Mouse (Mus musculus): ENCODE results near the gene Lrmda. TPM values are rescaled to one million over a fixed set of nuclear protein-coding genes. Genes with fewer than 3 reads are reported as not detected.

Gene Lrmda
- total and polyA plus RNA-seq, 3 experiments: 5.1 to 5.9 TPM; not detected in 1

DNA sequence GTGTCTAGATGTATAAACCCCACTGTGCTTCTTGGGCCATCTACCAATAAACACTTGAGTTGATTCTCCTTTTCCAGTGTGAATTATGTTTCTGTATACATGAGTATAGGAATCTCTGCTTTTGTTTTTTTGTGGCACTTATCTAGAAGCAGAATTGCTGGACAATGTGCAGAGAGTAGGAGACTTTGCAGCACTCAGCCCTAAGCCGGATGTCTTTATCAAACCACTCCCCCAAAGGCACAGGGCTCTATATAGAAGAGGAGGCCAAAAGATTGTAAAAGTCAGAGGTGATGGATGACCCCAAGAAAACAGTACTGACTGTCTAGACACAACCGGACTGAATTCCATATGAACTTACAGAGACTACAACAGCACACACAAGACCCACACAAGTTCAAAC, 182.2 kb downstream of the Lrmda start:
- H3K27me3 ChIP-seq (ENCODE audit: control insufficient read depth in 1 of 2, insufficient read depth in 2 of 2, low read length in 2 of 2): no peaks in the 10 kb centered on the region
- H3K27ac ChIP-seq (ENCODE audit: control insufficient read depth, low read depth, low read length): no peak overlapping the region
- no peak overlapping the region for H3K9ac ChIP-seq (ENCODE audit: control insufficient read depth, low read depth, low read length, poor library complexity, severe bottlenecking)
- H3K4me1 ChIP-seq (ENCODE audit: control insufficient read depth in 1 of 2, insufficient read depth in 2 of 2, low read length in 2 of 2): no peaks in the 10 kb centered on the region; a peak in 1 of 4 replicates
- H3K79me2 ChIP-seq (ENCODE audit: control insufficient read depth, insufficient read depth, low read length, poor library complexity): no peaks in the 10 kb centered on the region
- DNase-seq (ENCODE audit: low read depth, low spot score): no peak
- H3K9me3 ChIP-seq (replicated peaks; ENCODE audit: insufficient read depth, low read length): no peaks in the 10 kb centered on the region
- no peaks in the 10 kb centered on the region for H3K36me3 ChIP-seq (ENCODE audit: control insufficient read depth in 1 of 2, insufficient read depth in 2 of 2, low read length in 2 of 2)
- no peak overlapping the region for H3K4me3 ChIP-seq (ENCODE audit: control insufficient read depth in 1 of 2, insufficient read depth in 1 of 2, low read depth in 2 of 2, low read length in 2 of 2)
- TF ChIP-seq ZMIZ1 (IDR thresholded peaks at IDR 0.05; ENCODE audit: low read depth, low read length): no peak
- TF ChIP-seq E2F4 (IDR thresholded peaks at IDR 0.05; ENCODE audit: borderline replicate concordance, low read depth, low read length): no peak
- TF ChIP-seq NELFE (IDR thresholded peaks at IDR 0.05; ENCODE audit: low read depth, low read length): no peak
- TF ChIP-seq ZKSCAN1 (IDR thresholded peaks at IDR 0.05; ENCODE audit: low read depth, low read length): no peak
- TF ChIP-seq EP300 (IDR thresholded peaks at IDR 0.05; ENCODE audit: low read depth in 1 of 2, low read length in 2 of 2): no peak
- no peak for TF ChIP-seq ELF1 (IDR thresholded peaks at IDR 0.05; ENCODE audit: low read depth, low read length)

DNA sequence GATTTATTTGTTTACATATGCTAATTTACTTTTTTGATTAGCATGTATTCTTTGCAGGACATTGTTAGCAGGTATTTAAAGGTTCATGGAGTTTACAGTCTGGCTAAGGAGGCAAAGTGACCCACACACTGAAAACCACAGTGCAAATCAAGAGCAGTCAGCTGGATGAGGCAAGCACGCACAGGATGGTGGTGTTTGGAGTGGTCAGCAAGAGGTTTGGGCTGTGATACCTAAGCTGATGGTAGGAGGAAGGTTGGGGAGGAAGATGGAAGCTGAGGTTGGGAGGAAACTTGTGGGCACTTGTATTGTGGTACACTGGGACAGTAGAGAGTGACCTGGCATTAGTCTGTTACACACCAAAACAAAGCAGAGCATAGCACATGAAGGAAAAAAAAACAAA, 191.1 kb downstream of the Lrmda start:
- TF ChIP-seq CHD2 (IDR thresholded peaks at IDR 0.05; ENCODE audit: low read length): no peak
- Histone ChIP-seq H3K4me1 (ENCODE audit: control insufficient read depth in 1 of 2, insufficient read depth in 2 of 2, low read length in 2 of 2) (peaks cover 4 to 5% of the 10 kb centered on the region in 2 experiments; a peak in 3 of 4 replicates), H3K27ac (ENCODE audit: control insufficient read depth, low read depth, low read length) (no peak overlapping the region), H3K9me3 (replicated peaks; ENCODE audit: insufficient read depth, low read length) (no peaks in the 10 kb centered on the region), H3K36me3 (ENCODE audit: control insufficient read depth in 1 of 2, insufficient read depth in 2 of 2, low read length in 2 of 2) (no peaks in the 10 kb centered on the region; a peak in 1 of 4 replicates), H3K9ac (ENCODE audit: control insufficient read depth, low read depth, low read length, poor library complexity, severe bottlenecking) (no peak overlapping the region), H3K79me2 (ENCODE audit: control insufficient read depth, insufficient read depth, low read length, poor library complexity) (no peaks in the 10 kb centered on the region), H3K27me3 (ENCODE audit: control insufficient read depth in 1 of 2, insufficient read depth in 2 of 2, low read length in 2 of 2) (no peaks in the 10 kb centered on the region), H3K4me3 (ENCODE audit: control insufficient read depth in 1 of 2, insufficient read depth in 1 of 2, low read depth in 2 of 2, low read length in 2 of 2) (no peak overlapping the region)
- no peak for DNase-seq (ENCODE audit: low read depth, low spot score)

DNA sequence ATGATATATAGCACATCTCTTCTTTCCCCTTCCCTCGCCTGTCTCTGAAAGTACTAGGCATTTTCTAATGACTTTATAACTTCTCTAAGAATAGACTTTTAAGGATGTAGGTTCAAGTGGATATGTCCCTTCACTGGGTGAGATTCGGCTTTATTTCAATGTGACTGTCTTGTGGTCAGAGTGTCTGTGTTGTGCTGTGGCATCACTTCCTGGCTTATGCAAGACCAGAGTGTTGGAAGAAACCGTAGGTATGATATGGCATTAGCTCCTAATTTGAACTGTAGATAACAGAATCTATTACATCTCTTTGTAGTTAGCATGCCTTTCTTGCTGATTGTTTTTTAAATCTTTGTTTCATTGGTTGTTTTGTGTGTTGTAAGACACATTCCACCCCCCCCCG, 198.7 kb downstream of the Lrmda start:
- Histone ChIP-seq H3K4me3 (ENCODE audit: control insufficient read depth in 1 of 2, insufficient read depth in 1 of 2, low read depth in 2 of 2, low read length in 2 of 2) (no peak overlapping the region), H3K9ac (ENCODE audit: control insufficient read depth, low read depth, low read length, poor library complexity, severe bottlenecking) (peak overlapping the region; percentile 41; the same call in 1 of the 2 replicates), H3K79me2 (ENCODE audit: control insufficient read depth, insufficient read depth, low read length, poor library complexity) (no peaks in the 10 kb centered on the region), H3K9me3 (replicated peaks; ENCODE audit: insufficient read depth, low read length) (no peaks in the 10 kb centered on the region), H3K36me3 (ENCODE audit: control insufficient read depth in 1 of 2, insufficient read depth in 2 of 2, low read length in 2 of 2) (peaks cover 0 to 16% of the 10 kb centered on the region in 2 experiments; a peak in 2 of 4 replicates), H3K27me3 (ENCODE audit: control insufficient read depth in 1 of 2, insufficient read depth in 2 of 2, low read length in 2 of 2) (no peaks in the 10 kb centered on the region), H3K27ac (ENCODE audit: control insufficient read depth, low read depth, low read length) (peak overlapping the region; percentile 88), H3K4me1 (ENCODE audit: control insufficient read depth in 1 of 2, insufficient read depth in 2 of 2, low read length in 2 of 2) (peaks cover 16 to 18% of the 10 kb centered on the region in 2 experiments)
- TF ChIP-seq TCF12 (IDR thresholded peaks at IDR 0.05; ENCODE audit: low read depth, low read length) (peak; percentile 27; the same call in 1 of the 2 replicates), MXI1 (IDR thresholded peaks at IDR 0.05; ENCODE audit: low read depth, low read length) (no peak), ZC3H11A (IDR thresholded peaks at IDR 0.05; ENCODE audit: low read depth, low read length) (no peak), EP300 (IDR thresholded peaks at IDR 0.05; ENCODE audit: low read depth in 1 of 2, low read length in 2 of 2) (peak in 1 of 2 experiments; percentile 72; a peak in 1 of 4 replicates), MYB (IDR thresholded peaks at IDR 0.05; ENCODE audit: low read depth, low read length) (no peak), POLR2AphosphoS5 (IDR thresholded peaks at IDR 0.05; ENCODE audit: borderline replicate concordance, low read depth, low read length) (no peak), CTCF (IDR thresholded peaks at IDR 0.05 in 2 of 3, conservative IDR thresholded peaks at IDR 0.05 in 1 of 3; ENCODE audit: control insufficient read depth in 1 of 3, insufficient read depth in 1 of 3, low read depth in 2 of 3, low read length in 3 of 3, poor library complexity in 1 of 3, severe bottlenecking in 1 of 3) (no peak), ETS1 (IDR thresholded peaks at IDR 0.05; ENCODE audit: low read depth, low read length) (peak; percentile 64), TBP (IDR thresholded peaks at IDR 0.05; ENCODE audit: low read depth, low read length) (no peak), MAFK (IDR thresholded peaks at IDR 0.05; ENCODE audit: borderline replicate concordance, low read depth, low read length) (no peak), GATA1 (IDR thresholded peaks at IDR 0.05; ENCODE audit: low read depth, low read length) (0 out of 2 replicates have a peak, but pooled peaks have one; percentile 22), NRF1 (IDR thresholded peaks at IDR 0.05; ENCODE audit: insufficient read depth, low read depth, low read length, poor library complexity, severe bottlenecking) (no peak), HCFC1 (IDR thresholded peaks at IDR 0.05; ENCODE audit: low read depth, low read length) (no peak)
- DNase-seq (ENCODE audit: low read depth, low spot score): peak; percentile 48
